Mouse (Mus musculus): ENCODE data around the gene Crocc2. TPM values are rescaled to one million over a fixed set of nuclear protein-coding genes. Genes with fewer than 3 reads are reported as not detected.
"Not testable (repeated sequence)": the region's sequence is repeated elsewhere in the genome, so short reads cannot be mapped to it uniquely, and the experiment has no call there.

Gene Crocc2
- polyA plus RNA-seq, 1 experiment from 2014 or later: 0.31 TPM

GRCm38 (mm10) chr1:93197454-93197853, 28.9 kb downstream of the Crocc2 start:
- H3K4me1 ChIP-seq; ATAC-seq (ENCODE audit: extremely low read depth, insufficient number of reproducible peaks, low FRiP score, low TSS enrichment); H3K36me3 ChIP-seq; H3K27ac ChIP-seq (replicated peaks); H3K4me2 ChIP-seq; H3K9ac ChIP-seq; H3K4me3 ChIP-seq: not testable (repeated sequence)
- whole genome bisulfite sequencing: 81% methylated on average over 2 of the region's 2 CpGs
- H3K9me3 ChIP-seq: peaks cover 18% of the 10 kb centered on the region; the same call in 1 of the 2 replicates
- peaks cover 12% of the 10 kb centered on the region for H3K27me3 ChIP-seq (replicated peaks)

- H3K27me3 ChIP-seq (replicated peaks): peaks cover 12% of the 10 kb centered on the region
- H3K36me3 ChIP-seq: no peaks in the 10 kb centered on the region
- no peak overlapping the region for H3K9ac ChIP-seq
- H3K4me3 ChIP-seq: no peak overlapping the region
- ATAC-seq (ENCODE audit: extremely low read depth, insufficient number of reproducible peaks, low FRiP score, low TSS enrichment): no peak
- no peaks in the 10 kb centered on the region for H3K4me1 ChIP-seq
- H3K4me2 ChIP-seq: no peak overlapping the region
- no peak overlapping the region for H3K27ac ChIP-seq (replicated peaks)
- peaks cover 18% of the 10 kb centered on the region; the same call in 1 of the 2 replicates for H3K9me3 ChIP-seq
- 73% methylated on average over 3 of the region's 3 CpGs for WGBS
These were observed 29.4 kb downstream of the Crocc2 start for GRCm38 (mm10) chr1:93197916-93198315.

GRCm38 (mm10) chr1:93206277-93206970, 37.9 kb downstream of the Crocc2 start:
- no peaks in the 10 kb centered on the region for H3K36me3 ChIP-seq
- no peak overlapping the region for H3K27ac ChIP-seq (replicated peaks)
- H3K9ac ChIP-seq: no peak overlapping the region
- H3K9me3 ChIP-seq: no peaks in the 10 kb centered on the region
- H3K4me3 ChIP-seq: no peak overlapping the region
- peaks cover 25% of the 10 kb centered on the region for H3K27me3 ChIP-seq (replicated peaks)
- peaks cover 33% of the 10 kb centered on the region for H3K4me1 ChIP-seq
- 59% methylated on average over 12 of the region's 12 CpGs for WGBS
- ATAC-seq (ENCODE audit: extremely low read depth, insufficient number of reproducible peaks, low FRiP score, low TSS enrichment): no peak
- no peak overlapping the region for H3K4me2 ChIP-seq

- 83% methylated on average over 4 of the region's 4 CpGs for WGBS
- H3K27ac ChIP-seq (replicated peaks): no peak overlapping the region
- H3K27me3 ChIP-seq (replicated peaks): peaks cover 21% of the 10 kb centered on the region
- H3K9me3 ChIP-seq: no peaks in the 10 kb centered on the region
- ATAC-seq (ENCODE audit: extremely low read depth, insufficient number of reproducible peaks, low FRiP score, low TSS enrichment): no peak
- H3K36me3 ChIP-seq: no peaks in the 10 kb centered on the region
- H3K4me2 ChIP-seq: no peak overlapping the region
- H3K4me3 ChIP-seq: no peak overlapping the region
- no peak overlapping the region for H3K9ac ChIP-seq
- peaks cover 42% of the 10 kb centered on the region for H3K4me1 ChIP-seq
These were observed 39.1 kb downstream of the Crocc2 start for GRCm38 (mm10) chr1:93207536-93208064.

- ATAC-seq (ENCODE audit: extremely low read depth, insufficient number of reproducible peaks, low FRiP score, low TSS enrichment): peak; percentile 78
- no peak overlapping the region for H3K4me3 ChIP-seq
- 10% methylated on average over 9 of the region's 9 CpGs for WGBS
- no peaks in the 10 kb centered on the region for H3K36me3 ChIP-seq
- H3K4me2 ChIP-seq: peak overlapping the region; percentile 21; the same call in 1 of the 2 replicates
- peak overlapping the region; percentile 62; the same call in 1 of the 2 replicates for H3K9ac ChIP-seq
- H3K4me1 ChIP-seq: peaks cover 52% of the 10 kb centered on the region
- peak overlapping the region; percentile 88 for H3K27ac ChIP-seq (replicated peaks)
- no peaks in the 10 kb centered on the region for H3K9me3 ChIP-seq
- H3K27me3 ChIP-seq (replicated peaks): peaks cover 8% of the 10 kb centered on the region; the same call in 1 of the 2 replicates
These were observed 41.7 kb downstream of the Crocc2 start for GRCm38 (mm10) chr1:93210213-93210641.

GRCm38 (mm10) chr1:93211019-93211418, 42.5 kb downstream of the Crocc2 start:
- Histone ChIP-seq H3K36me3 (no peaks in the 10 kb centered on the region), H3K4me3 (no peak overlapping the region), H3K4me1 (peaks cover 47% of the 10 kb centered on the region), H3K27ac (replicated peaks) (peak overlapping the region; percentile 88), H3K9ac (peak overlapping the region; percentile 29; the same call in 1 of the 2 replicates), H3K4me2 (no peak overlapping the region), H3K27me3 (replicated peaks) (peaks cover 8% of the 10 kb centered on the region; the same call in 1 of the 2 replicates), H3K9me3 (no peaks in the 10 kb centered on the region)
- ATAC-seq (ENCODE audit: extremely low read depth, insufficient number of reproducible peaks, low FRiP score, low TSS enrichment): no peak
- WGBS: 83% methylated on average over 11 of the region's 11 CpGs

- no peak overlapping the region for H3K4me3 ChIP-seq
- H3K27me3 ChIP-seq (replicated peaks): peaks cover 8% of the 10 kb centered on the region; the same call in 1 of the 2 replicates
- H3K9me3 ChIP-seq: no peaks in the 10 kb centered on the region
- peak overlapping the region; percentile 29; the same call in 1 of the 2 replicates for H3K9ac ChIP-seq
- WGBS: 31% methylated on average over 10 of the region's 10 CpGs
- peaks cover 48% of the 10 kb centered on the region for H3K4me1 ChIP-seq
- H3K4me2 ChIP-seq: no peak overlapping the region
- H3K27ac ChIP-seq (replicated peaks): peak overlapping the region; percentile 88
- no peak for ATAC-seq (ENCODE audit: extremely low read depth, insufficient number of reproducible peaks, low FRiP score, low TSS enrichment)
- no peaks in the 10 kb centered on the region for H3K36me3 ChIP-seq
These were observed 43.2 kb downstream of the Crocc2 start for GRCm38 (mm10) chr1:93211549-93212220.

GRCm38 (mm10) chr1:93212441-93212840, 43.9 kb downstream of the Crocc2 start:
- H3K27me3 ChIP-seq (replicated peaks): peaks cover 8% of the 10 kb centered on the region; the same call in 1 of the 2 replicates
- H3K36me3 ChIP-seq: no peaks in the 10 kb centered on the region
- no peak overlapping the region for H3K9ac ChIP-seq
- WGBS: 77% methylated on average over 7 of the region's 7 CpGs
- no peak overlapping the region for H3K4me2 ChIP-seq
- no peak overlapping the region for H3K4me3 ChIP-seq
- H3K27ac ChIP-seq (replicated peaks): peak overlapping the region; percentile 88; the same call in 1 of the 2 replicates
- H3K9me3 ChIP-seq: no peaks in the 10 kb centered on the region
- peaks cover 56% of the 10 kb centered on the region for H3K4me1 ChIP-seq
- ATAC-seq (ENCODE audit: extremely low read depth, insufficient number of reproducible peaks, low FRiP score, low TSS enrichment): no peak

GRCm38 (mm10) chr1:93214612-93215011, 46.1 kb downstream of the Crocc2 start:
- WGBS: 54% methylated on average over 5 of the region's 5 CpGs
- H3K27me3 ChIP-seq (replicated peaks): peaks cover 4% of the 10 kb centered on the region; the same call in 1 of the 2 replicates
- no peaks in the 10 kb centered on the region for H3K36me3 ChIP-seq
- H3K4me1 ChIP-seq: peaks cover 58% of the 10 kb centered on the region
- no peaks in the 10 kb centered on the region for H3K9me3 ChIP-seq
- no peak overlapping the region for H3K4me2 ChIP-seq
- no peak for ATAC-seq (ENCODE audit: extremely low read depth, insufficient number of reproducible peaks, low FRiP score, low TSS enrichment)
- H3K4me3 ChIP-seq: no peak overlapping the region
- no peak overlapping the region for H3K27ac ChIP-seq (replicated peaks)
- H3K9ac ChIP-seq: no peak overlapping the region

- Histone ChIP-seq H3K36me3 (no peaks in the 10 kb centered on the region), H3K9me3 (no peaks in the 10 kb centered on the region), H3K4me2 (no peak overlapping the region), H3K4me1 (peaks cover 34% of the 10 kb centered on the region), H3K27me3 (replicated peaks) (peaks cover 4% of the 10 kb centered on the region; the same call in 1 of the 2 replicates), H3K4me3 (no peak overlapping the region), H3K9ac (no peak overlapping the region), H3K27ac (replicated peaks) (no peak overlapping the region)
- ATAC-seq (ENCODE audit: extremely low read depth, insufficient number of reproducible peaks, low FRiP score, low TSS enrichment): no peak
- 74% methylated on average over 9 of the region's 9 CpGs for WGBS
These were observed 48.4 kb downstream of the Crocc2 start for GRCm38 (mm10) chr1:93216839-93217497.

- no peak for ATAC-seq (ENCODE audit: extremely low read depth, insufficient number of reproducible peaks, low FRiP score, low TSS enrichment)
- Histone ChIP-seq H3K27me3 (replicated peaks) (peaks cover 7% of the 10 kb centered on the region; the same call in 1 of the 2 replicates), H3K9me3 (no peaks in the 10 kb centered on the region), H3K4me3 (no peak overlapping the region), H3K27ac (replicated peaks) (no peak overlapping the region), H3K4me1 (peaks cover 30% of the 10 kb centered on the region), H3K4me2 (no peak overlapping the region), H3K36me3 (no peaks in the 10 kb centered on the region), H3K9ac (no peak overlapping the region)
- 60% methylated on average over 7 of the region's 7 CpGs for WGBS
These were observed 49.0 kb downstream of the Crocc2 start for GRCm38 (mm10) chr1:93217530-93217929.
